Mouse (Mus musculus): Measurements from ENCODE around the gene Slc44a3. TPM values are rescaled to one million over a fixed set of nuclear protein-coding genes. Genes with fewer than 3 reads are reported as not detected.

Gene Slc44a3
- total RNA-seq, 1 experiment = 2.3 TPM

DNA sequence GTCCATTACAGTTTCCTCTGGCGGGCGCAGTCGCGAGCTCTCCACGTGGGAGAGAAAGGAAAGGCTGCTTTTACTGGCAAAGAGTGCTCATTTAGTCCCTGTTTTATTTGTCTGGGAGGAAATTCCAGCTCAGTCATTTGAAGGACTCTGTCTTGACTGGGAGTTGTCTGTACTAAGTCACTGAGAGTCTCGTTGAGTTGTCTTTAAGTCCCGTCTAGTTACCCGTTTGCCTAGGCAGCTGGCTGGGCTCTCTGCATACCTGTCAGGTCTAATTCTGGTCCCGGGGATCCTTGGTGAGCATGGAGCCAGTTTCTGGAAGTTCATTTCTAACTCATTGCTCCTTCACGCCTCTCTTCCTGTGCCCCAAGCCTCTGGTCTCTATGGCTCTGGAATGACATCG, 20.5 kb upstream of the Slc44a3 start:
- in situ Hi-C loops (cut with MboI; ENCODE audit: low sequenced_read_pairs in 2 of 2, unreplicated experiment in 2 of 2) = loop anchor here (5.0 to 10.0 kb wide), 2 partner anchors 172 to 185 kb away; partner anchors contain the start of gene F3 (in 1 of the 2)
- TF ChIP-seq MAFK (IDR thresholded peaks at IDR 0.05; ENCODE audit: insufficient read depth, low read depth, low read length) (no peak), ZC3H11A (IDR thresholded peaks at IDR 0.05; ENCODE audit: borderline replicate concordance, low read depth, low read length) (no peak), CHD2 (IDR thresholded peaks at IDR 0.05; ENCODE audit: low read depth, low read length) (no peak), ZNF384 (IDR thresholded peaks at IDR 0.05; ENCODE audit: low read depth, low read length) (no peak), HCFC1 (IDR thresholded peaks at IDR 0.05; ENCODE audit: borderline replicate concordance, insufficient read depth, low read length) (no peak)

DNA sequence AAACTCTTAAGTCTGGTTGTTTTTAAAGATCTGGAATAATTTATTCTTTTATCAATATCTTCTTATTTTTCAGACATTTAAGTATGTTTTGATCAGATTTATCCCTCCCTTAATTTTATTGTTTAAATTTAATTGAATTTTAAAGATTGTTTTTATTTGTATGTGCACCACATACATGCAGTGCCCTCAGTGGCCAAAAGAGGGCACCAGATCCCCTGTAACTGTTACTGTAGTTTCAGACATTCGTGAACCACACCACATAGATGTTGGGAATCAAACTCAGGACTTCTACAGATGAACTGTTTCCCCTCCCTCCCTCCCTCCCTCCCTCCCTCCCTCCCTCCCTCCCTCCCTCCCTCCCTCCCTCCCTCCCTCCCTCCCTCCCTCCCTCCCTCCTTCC, 18.2 kb upstream of the Slc44a3 start:
- DNase-seq (ENCODE audit: low read depth, low spot score) = no peak
- Histone ChIP-seq H3K9me3 (ENCODE audit: control insufficient read depth, insufficient read depth, low read depth, low read length) (no peaks in the 10 kb centered on the region), H3K27ac (ENCODE audit: insufficient read depth, low read depth, low read length, poor library complexity, severe bottlenecking) (no peak overlapping the region), H3K4me1 (ENCODE audit: control insufficient read depth in 2 of 2, insufficient read depth in 2 of 2, low read length in 2 of 2, poor library complexity in 1 of 2) (peaks cover 4 to 5% of the 10 kb centered on the region in 2 experiments), H3K36me3 (ENCODE audit: control insufficient read depth, insufficient read depth, low read length, poor library complexity, severe bottlenecking) (no peaks in the 10 kb centered on the region), H3K9ac (ENCODE audit: insufficient read depth, low read depth, low read length, poor library complexity, severe bottlenecking) (no peak overlapping the region), H3K4me3 (ENCODE audit: insufficient read depth in 1 of 2, low read depth in 1 of 2, low read length in 2 of 2, poor library complexity in 1 of 2, severe bottlenecking in 1 of 2) (no peak overlapping the region)
- TF ChIP-seq ZC3H11A (IDR thresholded peaks at IDR 0.05; ENCODE audit: borderline replicate concordance, low read depth, low read length) (peak; percentile 51), CHD2 (IDR thresholded peaks at IDR 0.05; ENCODE audit: low read depth, low read length) (no peak), ZNF384 (IDR thresholded peaks at IDR 0.05; ENCODE audit: low read depth, low read length) (no peak), MAFK (IDR thresholded peaks at IDR 0.05; ENCODE audit: insufficient read depth, low read depth, low read length) (no peak), HCFC1 (IDR thresholded peaks at IDR 0.05; ENCODE audit: borderline replicate concordance, insufficient read depth, low read length) (no peak)
- in situ Hi-C loops (cut with MboI; ENCODE audit: low sequenced_read_pairs in 2 of 2, unreplicated experiment in 2 of 2) = loop anchor here (5.0 to 10.0 kb wide), 2 partner anchors 174 to 187 kb away; partner anchors contain the start of gene F3 (in 1 of the 2)

More for the DNA sequence above, 20.5 kb upstream of the Slc44a3 start:
- no peak for DNase-seq (ENCODE audit: low read depth, low spot score)
- no peak overlapping the region for H3K27ac ChIP-seq (ENCODE audit: insufficient read depth, low read depth, low read length, poor library complexity, severe bottlenecking)
- no peaks in the 10 kb centered on the region for H3K9me3 ChIP-seq (ENCODE audit: control insufficient read depth, insufficient read depth, low read depth, low read length)
- no peaks in the 10 kb centered on the region for H3K36me3 ChIP-seq (ENCODE audit: control insufficient read depth, insufficient read depth, low read length, poor library complexity, severe bottlenecking)
- H3K9ac ChIP-seq (ENCODE audit: insufficient read depth, low read depth, low read length, poor library complexity, severe bottlenecking) = no peak overlapping the region
- no peak overlapping the region for H3K4me3 ChIP-seq (ENCODE audit: insufficient read depth in 1 of 2, low read depth in 1 of 2, low read length in 2 of 2, poor library complexity in 1 of 2, severe bottlenecking in 1 of 2)
- H3K4me1 ChIP-seq (ENCODE audit: control insufficient read depth in 2 of 2, insufficient read depth in 2 of 2, low read length in 2 of 2, poor library complexity in 1 of 2) = peaks cover 4 to 9% of the 10 kb centered on the region in 2 experiments

DNA sequence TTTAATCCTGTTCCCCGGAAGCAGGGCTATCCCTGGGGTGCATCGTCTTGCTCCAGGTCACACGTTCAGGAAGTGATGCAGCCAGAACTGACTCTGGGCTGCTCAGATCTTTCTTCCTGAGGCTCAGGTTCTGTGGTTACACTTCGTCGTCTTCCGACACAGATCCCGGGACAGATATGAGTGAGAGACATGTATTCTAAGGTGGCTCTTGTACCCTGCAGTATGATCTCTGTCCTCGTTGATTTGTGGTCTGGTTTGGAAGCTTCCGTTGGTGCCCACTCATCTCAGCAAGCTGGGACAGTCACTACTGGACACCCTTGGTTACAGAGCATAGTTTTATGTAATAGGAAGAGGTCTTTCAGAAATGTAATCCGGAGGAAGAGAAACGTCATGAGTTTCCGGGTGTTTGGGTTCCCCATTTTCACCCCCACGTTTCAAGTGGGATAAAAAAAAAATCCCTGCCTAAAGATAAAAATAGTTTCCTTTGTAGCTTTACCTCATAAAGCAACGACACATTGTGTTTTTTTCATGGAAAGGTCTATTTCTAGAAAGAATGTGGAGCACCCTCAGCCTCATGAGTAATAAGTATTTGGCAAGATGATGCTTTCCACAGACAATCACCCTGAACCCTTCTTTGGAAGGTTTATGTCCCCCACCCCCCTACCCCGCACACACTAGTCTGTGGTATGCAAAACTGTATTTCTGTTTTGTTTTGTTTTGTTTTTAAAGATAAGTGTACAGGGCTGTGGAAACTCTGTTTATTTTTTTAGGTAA, 15.8 kb upstream of the Slc44a3 start:
- peaks cover 4% of the 10 kb centered on the region in 2 experiments for H3K4me1 ChIP-seq (ENCODE audit: control insufficient read depth in 2 of 2, insufficient read depth in 2 of 2, low read length in 2 of 2, poor library complexity in 1 of 2)
- in situ Hi-C loops (cut with MboI; ENCODE audit: low sequenced_read_pairs in 2 of 2, unreplicated experiment in 2 of 2) = loop anchor here in 1 of 2 experiments (25.0 kb wide), 1 partner anchor 564 kb away; no protein-coding TSS in a partner anchor

DNA sequence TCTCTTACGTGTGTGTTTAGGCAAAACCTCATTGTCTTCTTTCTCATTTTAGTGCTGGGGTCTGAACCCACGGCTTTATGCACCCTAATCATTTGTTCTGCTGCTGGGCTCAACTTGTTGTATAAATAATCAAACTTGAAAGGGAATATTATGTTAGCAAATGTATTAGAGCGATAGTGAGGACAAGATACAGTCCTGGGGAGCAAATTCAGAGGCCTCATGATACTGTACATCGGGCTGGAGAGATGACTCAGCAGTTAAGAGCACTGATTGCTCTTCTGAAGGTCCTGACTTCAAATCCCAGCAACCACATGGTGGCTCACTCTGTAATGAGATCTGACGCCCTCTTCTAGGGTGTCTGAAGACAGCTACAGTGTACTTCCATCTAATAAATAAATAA, 8.4 kb upstream of the Slc44a3 start:
- H3K4me1 ChIP-seq (ENCODE audit: control insufficient read depth in 2 of 2, insufficient read depth in 2 of 2, low read length in 2 of 2, poor library complexity in 1 of 2) = peaks cover 10 to 11% of the 10 kb centered on the region in 2 experiments; a peak in 3 of 4 replicates
- no peak overlapping the region for H3K4me3 ChIP-seq (ENCODE audit: insufficient read depth in 1 of 2, low read depth in 1 of 2, low read length in 2 of 2, poor library complexity in 1 of 2, severe bottlenecking in 1 of 2)
- no peaks in the 10 kb centered on the region for H3K36me3 ChIP-seq (ENCODE audit: control insufficient read depth, insufficient read depth, low read length, poor library complexity, severe bottlenecking)
- peak; percentile 66 for TF ChIP-seq MAFK (IDR thresholded peaks at IDR 0.05; ENCODE audit: insufficient read depth, low read depth, low read length)
- no peak for TF ChIP-seq ZNF384 (IDR thresholded peaks at IDR 0.05; ENCODE audit: low read depth, low read length)
- TF ChIP-seq HCFC1 (IDR thresholded peaks at IDR 0.05; ENCODE audit: borderline replicate concordance, insufficient read depth, low read length) = no peak
- TF ChIP-seq ZC3H11A (IDR thresholded peaks at IDR 0.05; ENCODE audit: borderline replicate concordance, low read depth, low read length) = no peak
- TF ChIP-seq CHD2 (IDR thresholded peaks at IDR 0.05; ENCODE audit: low read depth, low read length) = no peak
- no peak for DNase-seq (ENCODE audit: low read depth, low spot score)
- no peaks in the 10 kb centered on the region for H3K9me3 ChIP-seq (ENCODE audit: control insufficient read depth, insufficient read depth, low read depth, low read length)
- in situ Hi-C loops (cut with MboI; ENCODE audit: low sequenced_read_pairs in 2 of 2, unreplicated experiment in 2 of 2) = loop anchor here in 1 of 2 experiments (25.0 kb wide), 1 partner anchor 572 kb away; no protein-coding TSS in a partner anchor
- H3K9ac ChIP-seq (ENCODE audit: insufficient read depth, low read depth, low read length, poor library complexity, severe bottlenecking) = no peak overlapping the region
- no peak overlapping the region; the same call in 1 of the 2 replicates for H3K27ac ChIP-seq (ENCODE audit: insufficient read depth, low read depth, low read length, poor library complexity, severe bottlenecking)

More for the DNA sequence above, 15.8 kb upstream of the Slc44a3 start:
- Histone ChIP-seq H3K9me3 (ENCODE audit: control insufficient read depth, insufficient read depth, low read depth, low read length) (no peaks in the 10 kb centered on the region), H3K4me3 (ENCODE audit: insufficient read depth in 1 of 2, low read depth in 1 of 2, low read length in 2 of 2, poor library complexity in 1 of 2, severe bottlenecking in 1 of 2) (no peak overlapping the region), H3K9ac (ENCODE audit: insufficient read depth, low read depth, low read length, poor library complexity, severe bottlenecking) (no peak overlapping the region), H3K27ac (ENCODE audit: insufficient read depth, low read depth, low read length, poor library complexity, severe bottlenecking) (no peak overlapping the region), H3K36me3 (ENCODE audit: control insufficient read depth, insufficient read depth, low read length, poor library complexity, severe bottlenecking) (no peaks in the 10 kb centered on the region)
- no peak for TF ChIP-seq MAFK (IDR thresholded peaks at IDR 0.05; ENCODE audit: insufficient read depth, low read depth, low read length)
- no peak for TF ChIP-seq ZNF384 (IDR thresholded peaks at IDR 0.05; ENCODE audit: low read depth, low read length)
- TF ChIP-seq HCFC1 (IDR thresholded peaks at IDR 0.05; ENCODE audit: borderline replicate concordance, insufficient read depth, low read length) = no peak
- no peak for TF ChIP-seq CHD2 (IDR thresholded peaks at IDR 0.05; ENCODE audit: low read depth, low read length)
- TF ChIP-seq ZC3H11A (IDR thresholded peaks at IDR 0.05; ENCODE audit: borderline replicate concordance, low read depth, low read length) = no peak
- no peak for DNase-seq (ENCODE audit: low read depth, low spot score)
